Mouse (Mus musculus): ENCODE data around the gene Ftcd.

- no peak for TF ChIP-seq EP300 (optimal IDR thresholded peaks at IDR 0.05)
- TF ChIP-seq CTCF (IDR thresholded peaks at IDR 0.05; ENCODE audit: low read depth) = no peak
Measured at GRCm38 (mm10) chr10:76542636-76543375, 32.6 kb upstream of the Ftcd start.

All from stomach, postnatal 0 days (tissue).